Mouse (Mus musculus) CH12.LX (cell line): ENCODE measurements around the gene Crp. TPM values are rescaled to one million over a fixed set of nuclear protein-coding genes. Genes with fewer than 3 reads are reported as not detected.

Source experiments
- DNase-seq: peaks from one replicate; pipeline ENCODE4 v3.0.0-alpha.2; 2013; ENCODE audit errors: extremely low read depth
- H3K27ac ChIP-seq: 2 replicates; pipeline ENCODE4 v1.5.1; 2012; ENCODE audit warnings: low read depth, mild to moderate bottlenecking, control low read depth, moderate library complexity; ENCODE audit not compliant: insufficient read depth
- H3K27me3 ChIP-seq: replicated peaks from 2 replicates; pipeline ENCODE3; 2012; ENCODE audit warnings: inconsistent platforms
- H3K36me3 ChIP-seq, 2 experiments: replicated peaks in 1 of 2; 2 replicates each; pipeline versions ENCODE3 to v1.6.1; 2012; ENCODE audit warnings: inconsistent platforms in 1 of 2, low read length in 1 of 2, mild to moderate bottlenecking in 1 of 2, mixed read lengths in 1 of 2, moderate library complexity in 1 of 2; ENCODE audit not compliant: control insufficient read depth in 1 of 2, insufficient read depth in 1 of 2
- H3K4me1 ChIP-seq, 2 experiments: 2 replicates each; pipeline ENCODE4 v1.6.1; 2012; ENCODE audit warnings: inconsistent platforms in 1 of 2, moderate library complexity in 1 of 2; ENCODE audit not compliant: insufficient read depth in 2 of 2, control insufficient read depth in 1 of 2
- H3K4me2 ChIP-seq: 2 replicates; pipeline ENCODE4 v1.6.1; 2012; ENCODE audit warnings: low read depth, mild to moderate bottlenecking, control low read depth; ENCODE audit not compliant: poor library complexity, insufficient read depth, severe bottlenecking
- H3K4me3 ChIP-seq, 3 experiments: fragments of 150-350 bp in 1 of 3; sonication (generic) in 1 of 3; replicated peaks in 1 of 3; 2 replicates each; pipeline versions ENCODE3 to v1.5.1; 2011 to 2012; ENCODE audit warnings: low read depth in 2 of 3, low read length in 2 of 3, mild to moderate bottlenecking in 2 of 3, moderate library complexity in 2 of 3, control low read depth in 1 of 3, improper control_type of control experiment in 1 of 3, inconsistent platforms in 1 of 3, mixed read lengths in 1 of 3; ENCODE audit not compliant: poor library complexity in 1 of 3
- H3K79me2 ChIP-seq: replicated peaks from 2 replicates; pipeline ENCODE4 v1.6.1; 2012; ENCODE audit warnings: mild to moderate bottlenecking, moderate library complexity; ENCODE audit not compliant: control insufficient read depth, poor library complexity, insufficient read depth, severe bottlenecking; ENCODE audit errors: extremely low read depth
- H3K9ac ChIP-seq: 2 replicates; pipeline ENCODE4 v1.6.1; 2012; ENCODE audit warnings: low read depth, mild to moderate bottlenecking, control low read depth, moderate library complexity; ENCODE audit not compliant: insufficient read depth
- H3K9me3 ChIP-seq: replicated peaks from 2 replicates; pipeline ENCODE3; 2012; ENCODE audit warnings: low read length, inconsistent platforms, mixed read lengths
- CHD1 ChIP-seq: IDR thresholded peaks from 2 replicates; pipeline ENCODE4 v1.6.1; 2012; ENCODE audit warnings: low read depth, low read length, improper control_type of control experiment, inconsistent platforms
- CHD2 ChIP-seq: IDR thresholded peaks from 2 replicates; pipeline ENCODE4 v1.6.1; 2011; ENCODE audit warnings: low read length, improper control_type of control experiment
- CTCF ChIP-seq, 2 experiments: IDR thresholded peaks in 1 of 2; conservative IDR thresholded peaks in 1 of 2; 2 replicates each; pipeline ENCODE4 v1.5.1; 2011 to 2012; ENCODE audit warnings: low read depth in 2 of 2, low read length in 2 of 2, improper control_type of control experiment in 1 of 2, inconsistent platforms in 1 of 2, mild to moderate bottlenecking in 1 of 2, moderate library complexity in 1 of 2
- E2F4 ChIP-seq: IDR thresholded peaks from 2 replicates; pipeline ENCODE4 v1.6.1; 2011; ENCODE audit warnings: low read depth, low read length, improper control_type of control experiment; ENCODE audit not compliant: insufficient replicate concordance
- ELF1 ChIP-seq: IDR thresholded peaks from 2 replicates; pipeline ENCODE4 v1.6.1; 2014; ENCODE audit warnings: low read depth, mild to moderate bottlenecking, inconsistent platforms, low read length, improper control_type of control experiment
- EP300 ChIP-seq: IDR thresholded peaks from 2 replicates; pipeline ENCODE4 v1.6.1; 2011; ENCODE audit warnings: low read length, improper control_type of control experiment
- IRF4 ChIP-seq: IDR thresholded peaks from 2 replicates; pipeline ENCODE4 v1.6.1; 2014; ENCODE audit warnings: low read depth, mild to moderate bottlenecking, inconsistent platforms, low read length, improper control_type of control experiment
- JUN ChIP-seq: IDR thresholded peaks from 2 replicates; pipeline ENCODE4 v1.6.1; 2011; ENCODE audit warnings: low read depth, mild to moderate bottlenecking, low read length, improper control_type of control experiment, moderate library complexity; ENCODE audit not compliant: insufficient read depth
- KAT2A ChIP-seq: IDR thresholded peaks from 2 replicates; pipeline ENCODE4 v1.6.1; 2012; ENCODE audit warnings: low read length, improper control_type of control experiment, inconsistent platforms; ENCODE audit not compliant: insufficient replicate concordance
- MAFK ChIP-seq: IDR thresholded peaks from 2 replicates; pipeline ENCODE4 v1.6.1; 2011; ENCODE audit warnings: low read length, improper control_type of control experiment; ENCODE audit not compliant: insufficient replicate concordance
- MAX ChIP-seq: IDR thresholded peaks from 2 replicates; pipeline ENCODE4 v1.6.1; 2011; ENCODE audit warnings: low read length, improper control_type of control experiment
- MEF2A ChIP-seq: IDR thresholded peaks from 2 replicates; pipeline ENCODE4 v1.6.1; 2014; ENCODE audit warnings: low read depth, mild to moderate bottlenecking, inconsistent platforms, low read length, improper control_type of control experiment, borderline replicate concordance
- MXI1 ChIP-seq: IDR thresholded peaks from 2 replicates; pipeline ENCODE4 v1.6.1; 2011; ENCODE audit warnings: mild to moderate bottlenecking, low read depth, low read length, improper control_type of control experiment
- NELFE ChIP-seq: IDR thresholded peaks from 2 replicates; pipeline ENCODE4 v1.6.1; 2011; ENCODE audit warnings: low read depth, low read length, improper control_type of control experiment
- PAX5 ChIP-seq: IDR thresholded peaks from 2 replicates; pipeline ENCODE4 v1.6.1; 2012; ENCODE audit warnings: low read length, inconsistent platforms, mixed read lengths
- POLR2AphosphoS2 ChIP-seq: IDR thresholded peaks from 2 replicates; pipeline ENCODE4 v1.6.1; 2011; ENCODE audit warnings: low read depth, low read length, improper control_type of control experiment
- SIN3A ChIP-seq: IDR thresholded peaks from 2 replicates; pipeline ENCODE4 v1.6.1; 2012; ENCODE audit warnings: low read length, improper control_type of control experiment, inconsistent platforms
- TBP ChIP-seq: conservative IDR thresholded peaks from 2 replicates; pipeline ENCODE4 v1.6.1; 2011; ENCODE audit warnings: low read depth, low read length, improper control_type of control experiment
- UBTF ChIP-seq: IDR thresholded peaks from 2 replicates; pipeline ENCODE4 v1.6.1; 2012; ENCODE audit warnings: low read depth, mild to moderate bottlenecking, inconsistent platforms, low read length, improper control_type of control experiment, moderate library complexity
- ZKSCAN1 ChIP-seq: IDR thresholded peaks from 2 replicates; pipeline ENCODE4 v1.6.1; 2012; ENCODE audit warnings: low read depth, inconsistent platforms, low read length, improper control_type of control experiment, borderline replicate concordance
- ZNF384 ChIP-seq: IDR thresholded peaks from 2 replicates; pipeline ENCODE4 v1.6.1; 2012; ENCODE audit warnings: low read depth, low read length, improper control_type of control experiment, inconsistent platforms
- dilution Hi-C: fragments of 300-500 bp; cut with MboI; formaldehyde crosslinking; loops from 2 replicates; pipeline ENCODE4 v1.14.3; 2020; ENCODE audit warnings: low sequenced_read_pairs; ENCODE audit not compliant: extremely low pct_unique_long_range_greater_than_20kb, extremely low pct_ligation_motif_present
- in situ Hi-C: fragments of 300-500 bp; cut with MboI; formaldehyde crosslinking; loops from 3 replicates; pipeline ENCODE4 v1.14.3; 2019; ENCODE audit warnings: low sequenced_read_pairs, low pct_ligation_motif_present, low pct_unique_long_range_greater_than_20kb, mixed read lengths
- polyA plus RNA-seq: library from polyadenylated mRNA; unstranded; fragments of >175 nt; gene quantifications from 2 replicates; pipeline ENCODE4 v1.2.1, GENCODE M21; 2012; ENCODE audit warnings: low read depth; ENCODE audit not compliant: insufficient read length
- total RNA-seq, 2 experiments: library from RNA; depleted of rRNA; stranded (reverse); fragments of 300-350 nt in 1 of 2; fragments of >200 nt in 1 of 2; gene quantifications; 2 replicates each; pipeline ENCODE4 v1.2.3; 2012 to 2014

Crp gene
- total and polyA plus RNA-seq, 3 experiments = not detected

DNA sequence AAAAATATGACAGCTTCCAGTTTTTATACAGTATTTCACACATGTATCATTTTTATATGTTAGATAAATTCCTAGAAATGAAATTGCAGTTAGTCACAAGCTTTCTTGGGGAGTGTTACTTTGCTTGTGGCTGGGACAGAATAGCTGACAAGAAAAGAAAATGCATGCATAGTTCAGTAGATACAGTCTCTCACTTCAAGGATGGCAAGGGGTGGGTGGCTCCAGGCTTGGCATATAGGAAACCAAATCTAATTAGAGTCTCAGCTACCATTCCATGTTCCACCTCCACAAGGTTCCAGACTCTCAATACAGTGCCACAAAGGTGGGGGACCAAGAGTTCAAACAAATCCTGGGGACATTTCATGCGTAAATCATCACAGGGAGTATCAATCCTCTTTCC is 61.7 kb downstream of the Crp start:
- Histone ChIP-seq H3K27me3 (no peaks in the 10 kb centered on the region), H3K4me3 (no peak overlapping the region), H3K36me3 (no peaks in the 10 kb centered on the region), H3K79me2 (no peaks in the 10 kb centered on the region), H3K9ac (no peak overlapping the region)
- TF ChIP-seq CTCF (conservative IDR thresholded peaks at IDR 0.05 in 1 of 2, IDR thresholded peaks at IDR 0.05 in 1 of 2; ENCODE audit: low read depth in 2 of 2, low read length in 2 of 2) = no peak
- no peak for TF ChIP-seq MXI1
- TF ChIP-seq ZKSCAN1 = no peak
- no peak for TF ChIP-seq NELFE
- TF ChIP-seq, all 38 proteins: peak for 0
- no peaks in the 10 kb centered on the region for H3K9me3 ChIP-seq
- no peak for DNase-seq
- no peak overlapping the region for H3K4me2 ChIP-seq
- no peak overlapping the region for H3K27ac ChIP-seq
- dilution Hi-C loops = no loop called here
- in situ Hi-C loops = no loop called here
- H3K4me1 ChIP-seq = no peaks in the 10 kb centered on the region

DNA sequence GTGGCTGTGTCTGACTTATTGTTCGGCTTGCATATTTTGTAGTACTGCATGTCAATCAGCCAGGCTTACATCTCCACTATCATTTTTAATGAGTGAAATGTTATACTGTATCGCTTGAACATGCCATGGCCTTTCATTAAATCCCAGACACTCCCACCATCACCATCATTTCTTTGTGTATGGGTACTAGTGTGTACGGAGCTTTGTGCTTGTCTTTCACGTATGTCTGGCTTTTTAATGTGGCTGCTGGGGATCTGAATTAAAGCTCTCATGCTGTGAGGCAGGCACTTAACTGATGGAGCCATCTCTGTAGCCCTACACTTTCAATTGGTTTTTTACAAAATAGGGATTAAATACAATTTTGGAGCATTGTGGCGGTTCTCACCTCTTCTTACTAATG is 81.3 kb downstream of the Crp start:
- no peak for TF ChIP-seq PAX5
- TF ChIP-seq CTCF (conservative IDR thresholded peaks at IDR 0.05 in 1 of 2, IDR thresholded peaks at IDR 0.05 in 1 of 2; ENCODE audit: low read depth in 2 of 2, low read length in 2 of 2) = no peak
- no peak for TF ChIP-seq MAFK
- no peak for TF ChIP-seq EP300
- TF ChIP-seq POLR2AphosphoS2 = no peak
- TF ChIP-seq ZNF384 = no peak
- no peak for TF ChIP-seq CHD2
- no peak for TF ChIP-seq KAT2A
- no peak for TF ChIP-seq IRF4
- TF ChIP-seq JUN = no peak
- no peak for TF ChIP-seq ELF1
- TF ChIP-seq E2F4 = no peak
- TF ChIP-seq MEF2A = no peak
- TF ChIP-seq NELFE = no peak
- TF ChIP-seq SIN3A = no peak
- no peak for TF ChIP-seq CHD1
- no peak for TF ChIP-seq TBP
- TF ChIP-seq UBTF = no peak
- no peak for TF ChIP-seq MAX
- Histone ChIP-seq H3K4me1 (no peaks in the 10 kb centered on the region), H3K9ac (no peak overlapping the region), H3K36me3 (no peaks in the 10 kb centered on the region), H3K27ac (no peak overlapping the region), H3K9me3 (no peaks in the 10 kb centered on the region), H3K79me2 (no peaks in the 10 kb centered on the region), H3K4me2 (no peak overlapping the region), H3K27me3 (no peaks in the 10 kb centered on the region), H3K4me3 (no peak overlapping the region)
- no peak for DNase-seq
- in situ Hi-C loops = no loop called here
- dilution Hi-C loops = no loop called here
